Mouse (Mus musculus) liver, embryonic 14.5 days (tissue): ENCODE data around the gene Hoxd11.

Source experiments
- CTCF ChIP-seq: IDR thresholded peaks from 2 replicates; pipeline ENCODE4 v1.5.1; 2016; ENCODE audit warnings: antibody characterized with exemption, low read depth, control low read depth
- EP300 ChIP-seq: IDR thresholded peaks from 2 replicates; pipeline ENCODE4 v1.6.1; 2016; ENCODE audit warnings: antibody characterized with exemption, low read depth

DNA sequence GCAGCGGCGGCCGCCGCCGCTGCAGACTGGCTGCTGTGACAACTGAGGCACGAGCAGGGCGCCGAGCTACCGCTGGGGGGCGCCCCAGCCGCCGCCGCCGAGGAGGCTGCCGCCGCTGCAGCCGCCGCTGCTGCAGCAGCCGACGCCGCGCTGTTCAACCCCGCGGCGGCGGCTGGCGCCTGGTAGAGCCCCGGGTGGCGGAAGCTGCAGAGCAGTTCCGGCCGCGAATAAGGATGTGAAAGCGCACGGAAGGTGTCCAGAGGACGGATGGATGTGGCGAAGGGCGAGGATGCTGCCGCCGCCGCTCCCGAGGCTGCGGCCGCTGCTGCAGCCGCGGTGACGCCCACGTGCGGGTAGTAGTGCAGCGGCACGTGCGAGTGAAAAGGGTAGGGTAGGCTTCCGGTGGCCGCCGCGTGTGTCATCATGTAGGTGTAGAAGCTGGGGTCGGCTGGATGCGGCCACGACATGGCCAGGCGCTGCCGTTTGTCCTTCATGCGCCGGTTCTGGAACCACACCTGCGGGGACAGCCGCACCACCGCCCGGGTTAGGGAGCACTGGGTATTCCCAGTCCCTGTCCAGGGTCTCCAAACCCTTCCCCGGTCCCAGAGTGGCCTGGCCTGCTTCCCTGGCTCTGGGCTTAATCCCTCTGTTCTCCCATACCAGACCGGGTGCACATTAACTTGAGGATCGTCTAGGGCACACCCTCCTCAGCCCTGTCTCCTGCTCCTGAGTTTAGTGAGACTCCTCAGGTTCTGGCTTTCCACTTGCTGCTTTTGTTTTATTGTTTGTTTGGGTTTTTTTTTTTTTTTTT is 23.3 kb upstream of the Hoxd11 start:
- TF ChIP-seq CTCF (no peak), EP300 (no peak)
